Mouse (Mus musculus) mature B cell (primary cell): ENCODE results near the gene Plek.

Source experiments
- in situ Hi-C: fragments of 300-500 bp; cut with MboI; formaldehyde crosslinking; loops from 2 replicates; pipeline ENCODE4 v1.14.3; 2019

Plek gene

DNA sequence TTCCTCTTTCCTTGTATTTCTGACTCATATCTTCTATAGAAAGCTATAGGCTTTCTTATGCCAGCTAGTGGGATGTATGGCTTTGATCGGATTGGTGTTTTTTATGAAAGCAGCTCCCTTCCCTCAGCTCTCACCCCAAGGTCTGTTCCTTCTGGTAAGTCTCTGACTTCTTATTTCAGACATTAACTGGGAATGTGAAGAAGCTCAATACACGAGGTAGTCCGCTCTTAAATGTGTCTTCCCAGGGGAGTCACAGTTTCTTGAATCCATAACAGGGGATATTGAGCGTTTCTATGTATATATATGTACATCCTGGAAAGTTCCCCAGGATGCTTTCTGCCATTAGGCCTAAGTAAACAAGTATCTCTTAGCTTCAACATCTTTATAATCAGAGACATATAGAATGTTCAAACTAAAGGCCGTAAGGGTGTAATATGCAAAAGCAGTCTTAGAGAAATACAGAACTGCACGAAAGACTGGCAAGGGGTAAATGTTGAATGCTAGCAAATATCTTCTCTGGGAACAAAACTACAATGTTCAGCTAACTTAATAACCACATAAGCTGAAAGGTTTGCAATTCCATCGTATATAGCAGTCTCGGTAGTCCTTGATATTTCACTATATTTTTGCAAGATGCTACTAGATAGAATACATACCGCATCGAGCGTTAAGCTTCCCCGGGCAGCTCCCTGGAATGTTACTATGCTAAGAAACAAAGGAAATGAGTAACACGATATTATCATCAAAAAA, 101.8 kb downstream of the Plek start:
- in situ Hi-C loops = no loop called here

DNA sequence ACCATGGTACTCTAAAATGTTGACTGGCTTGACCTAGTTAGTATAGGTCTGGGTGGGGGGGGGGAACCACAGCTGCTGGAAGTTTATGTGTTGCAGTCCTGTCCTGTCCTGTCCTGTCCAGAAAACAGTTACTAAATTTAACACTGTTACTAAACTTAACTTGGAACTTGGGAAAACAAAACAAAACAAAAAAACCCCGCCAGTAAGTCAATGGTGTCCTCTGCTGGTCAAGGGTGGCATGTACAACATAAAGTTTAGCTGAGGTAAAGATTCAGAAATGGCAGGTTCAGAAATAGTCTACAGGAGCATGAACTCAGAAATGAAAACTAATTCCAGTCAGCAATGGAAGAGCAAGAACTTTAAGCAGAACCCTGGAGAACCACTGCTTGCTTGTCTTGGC, 103.4 kb downstream of the Plek start:
- in situ Hi-C loops = no loop called here

DNA sequence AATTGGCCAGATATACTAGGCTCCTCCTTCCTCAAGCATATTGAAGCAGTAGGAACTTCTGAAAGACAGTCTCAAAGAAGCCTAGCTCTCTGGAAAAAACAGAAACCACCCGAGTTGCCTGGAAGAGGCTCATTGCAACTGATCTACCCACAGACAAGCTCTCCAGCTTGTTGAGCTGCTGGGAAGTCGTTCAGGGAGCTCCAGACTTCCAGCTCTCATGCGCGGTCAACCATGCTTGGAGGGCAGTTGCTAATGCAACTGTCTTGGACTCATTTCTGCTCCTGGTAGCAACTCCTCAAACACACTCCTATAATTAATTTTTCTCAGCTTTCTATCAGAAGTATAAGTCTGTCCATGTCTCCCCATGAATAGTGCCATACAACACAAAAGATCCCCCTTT, 109.2 kb downstream of the Plek start:
- in situ Hi-C loops = no loop called here

DNA sequence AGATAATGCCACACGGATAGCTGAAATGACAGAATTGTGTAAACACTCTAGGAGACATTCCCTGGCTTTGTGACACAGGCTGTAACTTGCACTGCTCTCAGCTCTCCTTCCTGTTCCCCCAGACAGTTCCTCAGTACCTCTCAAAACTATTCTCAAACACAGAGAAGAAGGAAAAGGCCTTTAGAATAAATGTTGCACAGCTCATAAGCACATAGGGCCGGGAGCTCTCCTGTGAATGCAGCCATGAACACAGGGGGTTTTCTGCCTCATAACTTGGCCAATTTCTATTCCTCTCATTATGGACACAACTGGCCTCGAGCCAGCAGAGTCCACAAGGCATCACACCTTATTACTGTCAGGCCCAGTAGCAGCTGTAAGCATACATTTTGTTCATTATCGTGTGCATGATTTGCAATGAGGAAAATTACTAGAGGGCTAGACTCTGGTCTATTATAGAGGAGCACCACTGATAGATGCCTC, 110.2 kb downstream of the Plek start:
- in situ Hi-C loops = no loop called here

DNA sequence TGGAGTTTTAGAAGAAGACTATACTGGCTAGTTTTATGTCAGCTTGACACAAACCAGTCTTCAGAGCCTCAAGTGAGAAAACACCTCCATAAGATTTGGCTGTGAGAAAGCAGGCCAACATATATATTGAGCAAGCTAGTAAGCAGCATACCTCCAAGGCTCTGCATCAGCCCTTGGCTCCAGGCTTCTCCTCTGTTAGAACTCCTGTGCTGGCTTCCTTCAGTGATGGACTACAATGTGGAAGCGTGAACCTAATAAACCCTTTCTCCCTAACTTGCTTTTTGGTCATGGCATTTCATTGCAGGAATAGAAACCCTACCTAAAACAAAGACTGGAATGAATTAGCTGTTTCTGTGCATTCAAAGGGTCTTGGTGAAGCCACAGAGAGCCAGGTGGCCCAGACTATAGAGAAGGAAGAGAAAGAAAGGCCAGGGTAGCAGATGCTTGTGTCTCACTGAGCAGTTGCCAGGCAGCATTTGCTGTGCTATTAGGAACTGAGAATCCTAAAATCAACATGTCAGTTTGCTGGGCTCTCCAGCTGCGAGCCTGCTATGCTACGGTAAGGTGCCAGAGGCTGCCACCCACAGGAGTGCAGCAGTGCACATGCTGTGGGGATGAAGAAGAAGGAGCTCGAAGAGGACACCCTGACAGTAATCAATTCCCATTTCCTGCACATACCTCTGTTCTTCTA, 110.9 kb downstream of the Plek start:
- in situ Hi-C loops = no loop called here

DNA sequence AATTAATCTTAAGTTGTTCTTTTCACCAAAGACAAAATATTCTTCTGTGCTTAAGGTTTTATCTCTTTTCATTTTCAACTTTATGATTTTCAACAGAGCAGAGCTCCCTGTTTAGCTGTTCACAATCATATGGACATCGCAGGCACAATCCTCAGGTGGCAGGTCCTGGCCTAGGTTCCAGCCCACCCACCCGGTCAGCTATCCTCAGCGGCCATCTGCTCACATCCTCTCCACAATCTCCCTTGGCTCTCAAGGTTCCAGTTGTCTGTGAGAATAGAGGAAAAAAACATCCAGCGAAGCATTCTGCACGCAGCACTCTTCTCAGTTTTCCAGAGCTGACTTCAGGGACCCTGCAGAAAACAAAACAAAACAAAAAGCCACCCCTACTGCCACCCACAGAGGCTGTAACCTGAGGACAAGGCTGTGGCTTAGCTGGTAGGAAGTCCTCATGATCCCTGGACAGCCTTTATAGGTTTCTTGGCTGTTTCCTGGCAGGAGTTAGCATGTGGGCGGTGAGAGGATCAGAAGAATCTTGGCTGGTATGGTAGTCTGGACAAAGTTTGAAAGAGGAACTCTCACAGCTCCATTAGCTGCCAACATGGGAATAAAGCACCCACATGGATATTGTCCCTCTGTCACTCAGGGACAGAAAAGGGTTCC, 116.5 kb downstream of the Plek start:
- in situ Hi-C loops = no loop called here

DNA sequence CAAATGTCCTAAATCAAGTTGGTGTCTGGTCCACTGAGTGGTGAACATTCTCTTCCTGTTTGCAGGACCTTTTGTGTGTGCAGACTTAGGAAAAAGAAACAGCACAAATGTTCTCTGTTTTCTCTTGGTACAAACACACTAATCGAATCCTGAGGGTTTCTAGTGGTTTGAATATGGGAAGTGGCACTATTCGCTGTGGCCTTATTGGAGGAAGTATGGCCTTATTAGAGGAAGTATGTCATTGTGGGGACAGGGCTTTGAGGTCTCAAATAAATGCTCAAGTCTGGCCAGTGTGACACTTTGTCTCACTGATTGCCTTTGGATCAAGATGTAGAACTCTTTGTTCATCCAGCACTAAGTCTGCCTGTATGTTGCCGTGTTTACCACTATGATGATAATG, 120.0 kb downstream of the Plek start:
- in situ Hi-C loops = no loop called here
